Mouse (Mus musculus): ENCODE results near the gene Igf1r. TPM values are rescaled to one million over a fixed set of nuclear protein-coding genes. Genes with fewer than 3 reads are reported as not detected.

The Igf1r gene
- polyA plus RNA-seq, 1 experiment: 0.17 TPM

- peaks cover 13% of the 10 kb centered on the region for H3K36me3 ChIP-seq (ENCODE audit: control insufficient read depth)
- H3K4me3 ChIP-seq (replicated peaks): no peak overlapping the region
- no peaks in the 10 kb centered on the region for H3K27me3 ChIP-seq (ENCODE audit: control insufficient read depth)
- H3K9me3 ChIP-seq (ENCODE audit: control insufficient read depth, low read length): no peaks in the 10 kb centered on the region
- TF ChIP-seq GATA1 (IDR thresholded peaks at IDR 0.05; ENCODE audit: low read length) (no peak), TAL1 (IDR thresholded peaks at IDR 0.05; ENCODE audit: low read length) (no peak)
- H3K4me1 ChIP-seq (ENCODE audit: control insufficient read depth): peaks cover 24% of the 10 kb centered on the region
These were observed 69.6 kb downstream of the Igf1r start for GRCm38 (mm10) chr7:68022188-68022587.

GRCm38 (mm10) chr7:68023882-68024281 is 71.3 kb downstream of the Igf1r start:
- no peaks in the 10 kb centered on the region for H3K27me3 ChIP-seq (ENCODE audit: control insufficient read depth)
- H3K36me3 ChIP-seq (ENCODE audit: control insufficient read depth): peaks cover 12% of the 10 kb centered on the region
- H3K4me3 ChIP-seq (replicated peaks): no peak overlapping the region
- no peak for TF ChIP-seq GATA1 (IDR thresholded peaks at IDR 0.05; ENCODE audit: low read length)
- no peaks in the 10 kb centered on the region for H3K9me3 ChIP-seq (ENCODE audit: control insufficient read depth, low read length)
- H3K4me1 ChIP-seq (ENCODE audit: control insufficient read depth): peaks cover 22% of the 10 kb centered on the region

DNA sequence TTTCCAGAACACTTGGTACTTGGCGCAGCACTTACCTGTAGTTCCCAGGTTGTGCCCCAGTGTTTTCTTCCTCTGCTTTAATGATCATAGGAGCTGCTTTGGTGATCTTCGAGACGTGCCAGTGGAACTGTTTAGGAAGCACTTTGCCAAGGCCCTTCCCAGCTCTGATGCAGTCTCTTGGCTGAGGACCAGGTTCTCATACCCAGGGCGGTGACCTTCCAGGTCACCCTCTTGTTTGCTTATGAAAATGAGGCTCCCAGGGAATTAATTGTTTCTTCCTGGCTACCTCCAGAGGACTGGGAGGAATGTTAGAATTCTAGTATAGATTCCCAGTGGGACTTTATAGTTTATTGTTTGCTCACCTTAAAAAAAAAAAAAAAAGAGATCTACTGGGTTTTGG is 72.0 kb downstream of the Igf1r start:
- TF ChIP-seq GATA1 (IDR thresholded peaks at IDR 0.05; ENCODE audit: low read length) (no peak), TAL1 (IDR thresholded peaks at IDR 0.05; ENCODE audit: low read length) (no peak)
- Histone ChIP-seq H3K9me3 (ENCODE audit: control insufficient read depth, low read length) (no peaks in the 10 kb centered on the region), H3K4me3 (replicated peaks) (no peak overlapping the region), H3K27me3 (ENCODE audit: control insufficient read depth) (no peaks in the 10 kb centered on the region), H3K36me3 (ENCODE audit: control insufficient read depth) (peaks cover 14% of the 10 kb centered on the region), H3K4me1 (ENCODE audit: control insufficient read depth) (peaks cover 22% of the 10 kb centered on the region)

- H3K4me1 ChIP-seq (ENCODE audit: control insufficient read depth): peaks cover 22% of the 10 kb centered on the region
- TF ChIP-seq GATA1 (IDR thresholded peaks at IDR 0.05; ENCODE audit: low read length) (no peak), TAL1 (IDR thresholded peaks at IDR 0.05; ENCODE audit: low read length) (no peak)
- H3K9me3 ChIP-seq (ENCODE audit: control insufficient read depth, low read length): no peaks in the 10 kb centered on the region
- H3K36me3 ChIP-seq (ENCODE audit: control insufficient read depth): peaks cover 14% of the 10 kb centered on the region
- H3K4me3 ChIP-seq (replicated peaks): no peak overlapping the region
- no peaks in the 10 kb centered on the region for H3K27me3 ChIP-seq (ENCODE audit: control insufficient read depth)
These were observed 72.8 kb downstream of the Igf1r start for GRCm38 (mm10) chr7:68025396-68025795.

- TF ChIP-seq GATA1 (IDR thresholded peaks at IDR 0.05; ENCODE audit: low read length) (no peak), TAL1 (IDR thresholded peaks at IDR 0.05; ENCODE audit: low read length) (no peak)
- Histone ChIP-seq H3K4me1 (ENCODE audit: control insufficient read depth) (peaks cover 22% of the 10 kb centered on the region), H3K4me3 (replicated peaks) (no peak overlapping the region), H3K9me3 (ENCODE audit: control insufficient read depth, low read length) (no peaks in the 10 kb centered on the region), H3K36me3 (ENCODE audit: control insufficient read depth) (peaks cover 12% of the 10 kb centered on the region), H3K27me3 (ENCODE audit: control insufficient read depth) (no peaks in the 10 kb centered on the region)
These were observed 73.4 kb downstream of the Igf1r start for GRCm38 (mm10) chr7:68026076-68026475.

GRCm38 (mm10) chr7:68028167-68028566 is 75.5 kb downstream of the Igf1r start:
- Histone ChIP-seq H3K4me1 (ENCODE audit: control insufficient read depth) (peaks cover 12% of the 10 kb centered on the region), H3K36me3 (ENCODE audit: control insufficient read depth) (peaks cover 9% of the 10 kb centered on the region; the same call in 1 of the 2 replicates), H3K4me3 (replicated peaks) (no peak overlapping the region), H3K27me3 (ENCODE audit: control insufficient read depth) (no peaks in the 10 kb centered on the region), H3K9me3 (ENCODE audit: control insufficient read depth, low read length) (no peaks in the 10 kb centered on the region)
- TF ChIP-seq TAL1 (IDR thresholded peaks at IDR 0.05; ENCODE audit: low read length) (no peak), GATA1 (IDR thresholded peaks at IDR 0.05; ENCODE audit: low read length) (no peak)

DNA sequence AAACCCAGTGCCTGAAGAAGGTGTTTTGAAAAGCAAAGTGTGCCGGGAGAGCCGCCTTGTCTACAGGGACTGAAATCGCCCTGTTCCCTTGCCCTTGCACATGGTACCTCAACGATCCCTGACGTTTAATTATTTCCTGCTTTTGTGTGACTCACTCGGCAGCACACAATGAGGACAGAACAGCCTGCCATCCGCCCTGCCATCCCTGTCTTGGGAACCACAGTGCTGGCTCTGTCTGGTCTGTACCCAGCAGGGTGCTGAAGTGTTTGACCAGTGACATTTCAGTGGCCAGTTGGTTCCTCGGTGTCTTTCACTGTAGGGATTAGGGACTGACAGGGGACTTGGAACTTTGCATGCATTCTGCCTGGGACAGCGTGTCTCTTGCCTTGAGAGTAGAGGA is 78.2 kb downstream of the Igf1r start:
- Histone ChIP-seq H3K4me3 (replicated peaks) (no peak overlapping the region), H3K27me3 (ENCODE audit: control insufficient read depth) (no peaks in the 10 kb centered on the region), H3K36me3 (ENCODE audit: control insufficient read depth) (peaks cover 9% of the 10 kb centered on the region; the same call in 1 of the 2 replicates), H3K4me1 (ENCODE audit: control insufficient read depth) (peaks cover 14% of the 10 kb centered on the region), H3K9me3 (ENCODE audit: control insufficient read depth, low read length) (no peaks in the 10 kb centered on the region)
- no peak for TF ChIP-seq GATA1 (IDR thresholded peaks at IDR 0.05; ENCODE audit: low read length)
- TF ChIP-seq TAL1 (IDR thresholded peaks at IDR 0.05; ENCODE audit: low read length): no peak

- Histone ChIP-seq H3K36me3 (ENCODE audit: control insufficient read depth) (no peaks in the 10 kb centered on the region; the same call in 1 of the 2 replicates), H3K4me1 (ENCODE audit: control insufficient read depth) (peaks cover 22% of the 10 kb centered on the region)
These were observed 83.9 kb downstream of the Igf1r start for GRCm38 (mm10) chr7:68036527-68036926.

GRCm38 (mm10) chr7:68038846-68039245 is 86.2 kb downstream of the Igf1r start:
- H3K9me3 ChIP-seq (ENCODE audit: control insufficient read depth, low read length): no peaks in the 10 kb centered on the region
- H3K4me3 ChIP-seq (replicated peaks): no peak overlapping the region
- peaks cover 5% of the 10 kb centered on the region for H3K36me3 ChIP-seq (ENCODE audit: control insufficient read depth)
- no peaks in the 10 kb centered on the region for H3K27me3 ChIP-seq (ENCODE audit: control insufficient read depth)
- peaks cover 24% of the 10 kb centered on the region for H3K4me1 ChIP-seq (ENCODE audit: control insufficient read depth)
- no peak for TF ChIP-seq TAL1 (IDR thresholded peaks at IDR 0.05; ENCODE audit: low read length)
- TF ChIP-seq GATA1 (IDR thresholded peaks at IDR 0.05; ENCODE audit: low read length): no peak

More at GRCm38 (mm10) chr7:68036527-68036926, 83.9 kb downstream of the Igf1r start:
- Histone ChIP-seq H3K9me3 (ENCODE audit: control insufficient read depth, low read length) (no peaks in the 10 kb centered on the region), H3K4me3 (replicated peaks) (no peak overlapping the region), H3K27me3 (ENCODE audit: control insufficient read depth) (no peaks in the 10 kb centered on the region)
- TF ChIP-seq GATA1 (IDR thresholded peaks at IDR 0.05; ENCODE audit: low read length) (no peak), TAL1 (IDR thresholded peaks at IDR 0.05; ENCODE audit: low read length) (no peak)

GRCm38 (mm10) chr7:68039550-68039949 is 86.9 kb downstream of the Igf1r start:
- Histone ChIP-seq H3K27me3 (ENCODE audit: control insufficient read depth) (no peaks in the 10 kb centered on the region), H3K9me3 (ENCODE audit: control insufficient read depth, low read length) (no peaks in the 10 kb centered on the region), H3K4me1 (ENCODE audit: control insufficient read depth) (peaks cover 23% of the 10 kb centered on the region), H3K4me3 (replicated peaks) (no peak overlapping the region), H3K36me3 (ENCODE audit: control insufficient read depth) (peaks cover 5% of the 10 kb centered on the region)
- TF ChIP-seq GATA1 (IDR thresholded peaks at IDR 0.05; ENCODE audit: low read length): no peak
